Mouse (Mus musculus) brown adipose tissue, adult 24 weeks (tissue): ENCODE data around the gene Cd300c2. TPM values are rescaled to one million over a fixed set of nuclear protein-coding genes. Genes with fewer than 3 reads are reported as not detected.

Experiments used
- polyA plus RNA-seq: library from polyadenylated mRNA; stranded (reverse); fragments of >200 nt; gene quantifications from 2 replicates; pipeline ENCODE4 v1.2.4, GENCODE M21; 2012; ENCODE audit not compliant: missing spikeins, insufficient read depth, insufficient read length

Gene Cd300c2
- polyA plus RNA-seq, 1 experiment: 1.7 TPM

Other genes starting within 250 kb of the Cd300c2 start
- 0.99 TPM in 1 of 2 replicates, not detected in the other for gene Kif19a, start 236.5 kb downstream of the Cd300c2 start, polyA plus RNA-seq
- not detected in 2 replicates for gene Btbd17, start 205.9 kb downstream of the Cd300c2 start, polyA plus RNA-seq
- gene Gpr142, start 203.0 kb downstream of the Cd300c2 start, polyA plus RNA-seq: not detected in 2 replicates
- 5.4 and 8.4 TPM in 2 replicates for gene Gprc5c, start 150.7 kb downstream of the Cd300c2 start, polyA plus RNA-seq
- 0.58 and 1.1 TPM in 2 replicates for gene Cd300a, start 111.8 kb downstream of the Cd300c2 start, polyA plus RNA-seq
- 0.58 and 1.1 TPM in 2 replicates for gene Cd300lb, start 67.5 kb downstream of the Cd300c2 start, polyA plus RNA-seq
- not detected in 2 replicates for gene Cd300c, start 32.7 kb downstream of the Cd300c2 start, polyA plus RNA-seq
- 2.3 and 6.2 TPM in 2 replicates for gene Cd300ld, start 12.0 kb downstream of the Cd300c2 start, polyA plus RNA-seq
- gene Cd300ld2, start 14.3 kb upstream of the Cd300c2 start, polyA plus RNA-seq: not detected in 2 replicates
- 3.8 TPM in 1 of 2 replicates, not detected in the other for gene Cd300ld4, start 25.1 kb upstream of the Cd300c2 start, polyA plus RNA-seq
- gene Cd300ld5, start 35.9 kb upstream of the Cd300c2 start, polyA plus RNA-seq: 1.5 and 3.8 TPM in 2 replicates
- gene Cd300ld3, start 46.5 kb upstream of the Cd300c2 start, polyA plus RNA-seq: 5.7 and 13.3 TPM in 2 replicates
- not detected in 2 replicates for gene Cd300e, start 60.3 kb upstream of the Cd300c2 start, polyA plus RNA-seq
- 0.79 and 1.2 TPM in 2 replicates for gene Rab37, start 89.6 kb upstream of the Cd300c2 start, polyA plus RNA-seq
- gene Cd300lf, start 132.1 kb upstream of the Cd300c2 start, polyA plus RNA-seq: 0.28 TPM in 1 of 2 replicates, not detected in the other
- gene Slc9a3r1, start 161.5 kb upstream of the Cd300c2 start, polyA plus RNA-seq: 5.3 and 5.9 TPM in 2 replicates
- 8.5 and 8.8 TPM in 2 replicates for gene Tmem104, start 185.6 kb upstream of the Cd300c2 start, polyA plus RNA-seq
- gene Nat9, start 186.0 kb upstream of the Cd300c2 start, polyA plus RNA-seq: 20.9 and 29.3 TPM in 2 replicates